Mouse (Mus musculus) kidney, postnatal 10 days (tissue): Measurements from ENCODE around the gene Chml.
A peak's percentile ranks its signal among the peaks of the same experiment; 100 is the strongest.

Experiments used
- DNase-seq: peaks from one replicate; pipeline ENCODE4 v3.0.0; 2021; ENCODE audit warnings: mixed read lengths

Chml gene

GRCm38 (mm10) chr1:175646952-175647351, 45.7 kb downstream of the Chml start:
- DNase-seq, result peak; percentile 53

GRCm38 (mm10) chr1:175643496-175644265, 49.0 kb downstream of the Chml start:
- DNase-seq, result no peak

GRCm38 (mm10) chr1:175640435-175641150, 52.1 kb downstream of the Chml start:
- DNase-seq, result no peak

GRCm38 (mm10) chr1:175639072-175639471, 53.6 kb downstream of the Chml start:
- DNase-seq, result no peak

GRCm38 (mm10) chr1:175637677-175638076, 55.0 kb downstream of the Chml start:
- no peak for DNase-seq

- no peak for DNase-seq
Measured at GRCm38 (mm10) chr1:175632470-175632869, 60.2 kb downstream of the Chml start.
